Mouse (Mus musculus) adrenal gland, postnatal 4 days (tissue): ENCODE measurements around the gene Pcdh17. TPM values are rescaled to one million over a fixed set of nuclear protein-coding genes. Genes with fewer than 3 reads are reported as not detected.

Source experiments
- DNase-seq, 2 experiments: peaks; one replicate each; pipeline ENCODE4 v3.0.0; 2021 to 2022; ENCODE audit warnings: low spot score in 2 of 2, mixed read lengths in 2 of 2
- total RNA-seq, 2 experiments: library from RNA; stranded (reverse); gene quantifications; 2 replicates each; pipeline ENCODE4 v1.2.3; 2021

Gene Pcdh17
- total RNA-seq, 2 experiments from 2014 or later: 13.7 to 15.3 TPM

GRCm38 (mm10) chr14:84476906-84477305 is 33.5 kb downstream of the Pcdh17 start:
- DNase-seq: no peak

GRCm38 (mm10) chr14:84477411-84477810 is 34.0 kb downstream of the Pcdh17 start:
- no peak for DNase-seq

GRCm38 (mm10) chr14:84480546-84480945 is 37.2 kb downstream of the Pcdh17 start:
- no peak for DNase-seq

GRCm38 (mm10) chr14:84484350-84484749 is 41.0 kb downstream of the Pcdh17 start:
- DNase-seq: no peak

DNA sequence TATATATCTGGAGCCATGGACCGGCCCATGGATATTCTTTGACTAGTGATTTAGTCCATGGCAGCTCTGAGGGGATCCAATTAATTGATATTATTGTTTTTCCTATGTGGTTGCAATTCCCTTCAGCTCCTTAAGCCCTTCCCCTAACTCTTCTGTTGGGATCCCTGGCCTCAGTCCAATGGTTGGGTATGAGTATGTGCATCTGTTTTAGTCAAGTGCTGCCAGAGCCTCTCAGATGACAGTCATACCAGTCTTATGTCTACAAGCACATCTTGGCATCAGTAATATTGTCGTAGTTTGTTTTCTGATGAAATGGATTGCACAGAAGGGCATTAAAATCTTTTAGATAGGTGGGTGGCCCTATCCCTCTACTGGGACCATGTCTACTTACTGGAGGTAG is 67.6 kb downstream of the Pcdh17 start:
- DNase-seq: no peak

GRCm38 (mm10) chr14:84532397-84532796 is 89.0 kb downstream of the Pcdh17 start:
- DNase-seq: no peak

GRCm38 (mm10) chr14:84535264-84535663 is 91.9 kb downstream of the Pcdh17 start:
- no peak for DNase-seq

GRCm38 (mm10) chr14:84541838-84542237 is 98.5 kb downstream of the Pcdh17 start:
- no peak for DNase-seq

- no peak for DNase-seq
These were observed 102.6 kb downstream of the Pcdh17 start for GRCm38 (mm10) chr14:84545968-84546367.

- no peak for DNase-seq
These were observed 104.3 kb downstream of the Pcdh17 start for GRCm38 (mm10) chr14:84547513-84548194.

DNA sequence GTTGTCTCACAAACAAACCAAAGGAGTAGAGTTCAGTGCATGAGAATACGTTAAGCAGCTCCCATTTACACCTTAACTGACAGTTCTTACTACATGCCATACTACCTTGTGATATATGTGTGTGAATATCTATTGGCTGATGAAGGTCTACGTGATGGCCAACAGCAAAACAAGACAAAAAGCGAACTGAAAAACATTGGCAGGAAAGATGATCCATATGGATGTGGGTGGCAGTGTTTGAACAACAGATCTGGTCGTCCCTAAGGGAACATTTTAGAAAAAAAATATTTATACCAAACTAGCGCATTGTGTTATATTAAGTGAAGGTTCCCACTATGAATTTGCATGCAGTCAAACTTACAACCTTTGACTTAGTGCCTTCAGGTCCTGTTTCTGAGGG is 108.2 kb downstream of the Pcdh17 start:
- no peak for DNase-seq

DNA sequence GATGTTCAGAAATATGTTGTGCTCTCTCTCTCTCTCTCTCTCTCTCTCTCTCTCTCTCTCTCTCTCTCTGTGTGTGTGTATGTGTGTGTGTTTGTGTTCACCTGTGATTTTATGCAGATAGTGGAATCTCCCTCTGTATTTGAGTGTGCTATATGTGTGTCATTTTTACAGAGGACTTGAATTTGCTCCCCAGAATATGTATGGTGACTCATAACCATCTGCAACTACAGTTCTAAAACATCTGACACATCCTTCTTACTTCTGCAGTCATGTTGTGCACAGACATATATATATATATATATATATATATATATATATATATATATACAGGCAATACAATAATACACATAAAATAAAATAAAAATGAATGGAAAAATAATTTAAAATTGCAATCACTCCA is 127.7 kb downstream of the Pcdh17 start:
- DNase-seq: no peak
